Mouse (Mus musculus) embryonic facial prominence, embryonic 14.5 days (tissue): Measurements from ENCODE around the gene Tpra1. TPM values are rescaled to one million over a fixed set of nuclear protein-coding genes. Genes with fewer than 3 reads are reported as not detected.

Source experiments
- ATAC-seq: fragments of 200-750 bp; cut with Nextera tagmentation; 2 replicates; pipeline ENCODE4 v1.8.0; 2017; ENCODE audit warnings: low read depth, moderate number of reproducible peaks, moderate TSS enrichment
- DNase-seq: peaks from one replicate; pipeline ENCODE4 v3.0.0-alpha.2; 2015; ENCODE audit warnings: low spot score
- H3K27ac ChIP-seq: fragments of 300-500 bp; sonication (generic); replicated peaks from 2 replicates; pipeline ENCODE4 v1.5.1; 2014; ENCODE audit warnings: low read depth, mild to moderate bottlenecking, low read length, moderate library complexity
- H3K27me3 ChIP-seq: fragments of 300-500 bp; sonication (generic); replicated peaks from 2 replicates; pipeline ENCODE4 v1.6.1; 2014; ENCODE audit warnings: low read length; ENCODE audit not compliant: control insufficient read depth, insufficient read depth
- H3K36me3 ChIP-seq: fragments of 300-500 bp; sonication (generic); 2 replicates; pipeline ENCODE4 v1.6.1; 2014; ENCODE audit warnings: low read length, mixed read lengths; ENCODE audit not compliant: control insufficient read depth, insufficient read depth
- H3K4me1 ChIP-seq: fragments of 300-500 bp; sonication (generic); 2 replicates; pipeline ENCODE4 v1.6.1; 2014; ENCODE audit warnings: antibody characterized with exemption, low read length; ENCODE audit not compliant: control insufficient read depth, insufficient read depth
- H3K4me2 ChIP-seq: fragments of 300-500 bp; sonication (generic); 2 replicates; pipeline ENCODE4 v1.6.1; 2014; ENCODE audit warnings: low read depth, mild to moderate bottlenecking, low read length, moderate library complexity, mixed read lengths
- H3K4me3 ChIP-seq: fragments of 300-500 bp; sonication (generic); 2 replicates; pipeline ENCODE4 v1.5.1; 2014; ENCODE audit warnings: low read depth, mild to moderate bottlenecking, low read length
- H3K9ac ChIP-seq: fragments of 300-500 bp; sonication (generic); 2 replicates; pipeline ENCODE4 v1.6.1; 2014; ENCODE audit warnings: low read depth, mild to moderate bottlenecking, low read length, moderate library complexity, mixed read lengths
- H3K9me3 ChIP-seq: fragments of 300-500 bp; sonication (generic); 2 replicates; pipeline ENCODE4 v1.6.1; 2016; ENCODE audit warnings: low read length; ENCODE audit not compliant: control insufficient read depth
- WGBS: fragments of 180-500 bp; shearing (Covaris S2); extraction: QIAGEN DNeasy Blood & Tissue Kit; methylation state at CpG from one replicate; pipeline ENCODE4 v1.1.7; 2014; 5-methylcytosine and 5-hydroxymethylcytosine counted together
- polyA plus RNA-seq: library from polyadenylated mRNA; unstranded; fragments of >200 nt; fragmentation: Nextera tagmentation; extraction: Ambion mirVana; gene quantifications from 2 replicates; pipeline ENCODE4 v1.2.1, GENCODE M21; 2014

Gene Tpra1
- polyA plus RNA-seq, 1 experiment from 2014 or later, result 44.9 TPM

GRCm38 (mm10) chr6:88869459-88869858 is 32.6 kb upstream of the Tpra1 start:
- no peak for DNase-seq
- ATAC-seq, result no peak
- no peaks in the 10 kb centered on the region for H3K27me3 ChIP-seq
- no peaks in the 10 kb centered on the region for H3K9me3 ChIP-seq
- H3K27ac ChIP-seq, result no peak overlapping the region
- H3K36me3 ChIP-seq, result peaks cover 5% of the 10 kb centered on the region
- WGBS, result 88% methylated on average over 7 of the region's 7 CpGs
- H3K4me1 ChIP-seq, result peaks cover 10% of the 10 kb centered on the region
- no peak overlapping the region for H3K4me3 ChIP-seq
- H3K4me2 ChIP-seq, result no peak overlapping the region
- H3K9ac ChIP-seq, result no peak overlapping the region

GRCm38 (mm10) chr6:88870594-88870993 is 31.5 kb upstream of the Tpra1 start:
- H3K4me1 ChIP-seq, result peaks cover 10% of the 10 kb centered on the region
- no peak overlapping the region for H3K27ac ChIP-seq
- H3K9ac ChIP-seq, result no peak overlapping the region
- H3K36me3 ChIP-seq, result no peaks in the 10 kb centered on the region
- no peak for DNase-seq
- no peaks in the 10 kb centered on the region for H3K9me3 ChIP-seq
- no peak overlapping the region for H3K4me2 ChIP-seq
- 63% methylated on average over 4 of the region's 4 CpGs for WGBS
- H3K4me3 ChIP-seq, result no peak overlapping the region
- no peaks in the 10 kb centered on the region for H3K27me3 ChIP-seq
- no peak for ATAC-seq

DNA sequence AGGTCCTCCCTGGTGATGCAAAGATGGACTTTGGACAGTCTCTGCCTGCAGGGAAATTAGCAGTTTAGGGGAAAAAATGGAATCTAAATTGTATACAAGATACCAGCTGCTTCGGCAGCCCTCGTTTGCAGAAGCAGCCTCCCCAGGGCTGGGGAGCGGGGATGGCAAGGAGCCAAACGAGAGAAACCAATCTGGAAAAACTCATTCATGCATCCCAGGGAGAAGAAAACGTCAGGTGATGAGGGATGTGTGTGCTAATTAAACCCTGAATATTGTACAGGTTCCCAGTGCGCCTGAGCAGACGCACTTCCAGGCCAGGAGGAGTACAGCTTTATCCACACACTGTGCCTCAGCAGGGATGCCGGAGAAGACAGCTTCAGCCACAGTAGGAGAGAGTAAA is 30.5 kb upstream of the Tpra1 start:
- Histone ChIP-seq H3K36me3 (no peaks in the 10 kb centered on the region), H3K9ac (no peak overlapping the region), H3K4me3 (no peak overlapping the region), H3K27ac (no peak overlapping the region; the same call in 1 of the 2 replicates), H3K9me3 (no peaks in the 10 kb centered on the region), H3K4me2 (0 out of 2 replicates have a peak overlapping the region, but pooled peaks have one; percentile 20), H3K27me3 (no peaks in the 10 kb centered on the region), H3K4me1 (peaks cover 10% of the 10 kb centered on the region)
- DNase-seq (peak; percentile 82), ATAC-seq (peak; percentile 16; the same call in 1 of the 2 replicates)
- WGBS, result 40% methylated on average over 8 of the region's 8 CpGs

DNA sequence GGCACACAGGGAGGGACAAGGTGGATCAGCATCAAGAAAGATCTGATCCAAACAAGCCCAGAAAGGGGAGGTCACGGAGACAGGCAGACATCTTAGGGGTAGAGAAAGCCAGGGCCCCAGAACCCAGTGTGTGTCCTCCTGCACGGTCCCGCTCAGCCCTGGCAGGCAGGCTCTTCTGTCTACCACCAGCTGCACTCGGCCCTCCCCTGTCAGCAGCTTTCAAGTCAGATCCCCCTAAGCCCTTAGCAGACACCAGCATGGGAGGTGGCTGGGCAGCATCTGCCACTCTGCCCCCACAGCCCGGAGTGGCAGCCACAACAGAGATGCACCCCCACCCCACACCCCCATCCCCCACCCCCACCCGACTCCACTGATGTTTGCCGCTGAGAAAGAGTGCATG is 29.2 kb upstream of the Tpra1 start:
- Histone ChIP-seq H3K4me3 (no peak overlapping the region), H3K4me1 (peaks cover 10% of the 10 kb centered on the region), H3K27ac (no peak overlapping the region; the same call in 1 of the 2 replicates), H3K9me3 (no peaks in the 10 kb centered on the region), H3K36me3 (no peaks in the 10 kb centered on the region), H3K27me3 (no peaks in the 10 kb centered on the region), H3K4me2 (peak overlapping the region; percentile 97; the same call in 1 of the 2 replicates), H3K9ac (peak overlapping the region; percentile 26; the same call in 1 of the 2 replicates)
- DNase-seq (peak; percentile 31), ATAC-seq (peak; percentile 19; the same call in 1 of the 2 replicates)
- WGBS, result 26% methylated on average over 7 of the region's 7 CpGs

DNA sequence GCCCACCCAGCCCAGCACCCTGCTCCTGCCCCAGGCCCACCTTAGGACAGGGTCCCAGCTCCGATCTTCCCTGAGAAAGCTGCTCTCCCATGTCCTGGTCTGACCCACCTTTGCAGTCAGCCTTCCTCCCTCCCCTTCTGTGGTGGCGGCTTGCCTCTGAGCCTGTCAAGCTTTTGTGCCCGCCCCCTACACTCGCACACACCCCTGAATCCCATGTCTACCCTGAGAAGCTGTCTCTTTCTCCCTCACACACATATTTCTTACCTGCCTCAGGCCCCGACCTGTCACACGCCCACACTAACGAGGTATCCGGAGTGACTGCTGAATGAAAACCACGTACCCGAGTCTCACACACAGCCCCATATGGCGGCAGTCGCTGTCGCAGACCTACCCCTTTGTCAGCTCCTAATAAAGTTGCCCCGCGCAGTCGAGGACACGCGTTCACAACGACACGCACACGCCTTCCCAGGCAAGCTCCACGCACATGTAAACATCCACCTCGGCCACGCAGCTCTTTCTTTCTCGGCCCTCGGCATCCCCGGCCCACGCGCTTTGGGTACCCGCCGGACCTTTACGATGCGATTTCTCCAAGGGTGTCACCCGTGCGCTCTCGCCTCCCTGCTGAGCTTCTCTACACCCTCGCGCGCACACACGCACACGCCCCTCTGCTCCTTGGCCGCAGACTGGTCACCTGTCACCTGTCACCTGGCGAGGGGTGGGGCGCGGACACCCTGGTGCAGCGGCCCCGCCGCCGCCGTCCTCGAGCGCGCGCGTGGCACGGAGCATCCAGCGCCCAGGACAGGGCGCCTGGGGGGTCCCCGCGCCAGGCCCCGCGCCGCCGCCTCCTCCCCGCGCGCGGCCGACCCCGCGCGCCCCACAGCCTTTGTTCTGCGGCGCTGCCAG is 27.8 kb upstream of the Tpra1 start:
- Histone ChIP-seq H3K4me3 (peak overlapping the region; percentile 84), H3K36me3 (no peaks in the 10 kb centered on the region), H3K9me3 (no peaks in the 10 kb centered on the region), H3K27me3 (no peaks in the 10 kb centered on the region), H3K4me2 (peak overlapping the region; percentile 97), H3K4me1 (peaks cover 10% of the 10 kb centered on the region), H3K9ac (peak overlapping the region; percentile 87), H3K27ac (peak overlapping the region; percentile 61; the same call in 1 of the 2 replicates)
- 3% methylated on average over 41 of the region's 74 CpGs for WGBS
- ATAC-seq (peak; percentile 56), DNase-seq (peak; percentile 67)

DNA sequence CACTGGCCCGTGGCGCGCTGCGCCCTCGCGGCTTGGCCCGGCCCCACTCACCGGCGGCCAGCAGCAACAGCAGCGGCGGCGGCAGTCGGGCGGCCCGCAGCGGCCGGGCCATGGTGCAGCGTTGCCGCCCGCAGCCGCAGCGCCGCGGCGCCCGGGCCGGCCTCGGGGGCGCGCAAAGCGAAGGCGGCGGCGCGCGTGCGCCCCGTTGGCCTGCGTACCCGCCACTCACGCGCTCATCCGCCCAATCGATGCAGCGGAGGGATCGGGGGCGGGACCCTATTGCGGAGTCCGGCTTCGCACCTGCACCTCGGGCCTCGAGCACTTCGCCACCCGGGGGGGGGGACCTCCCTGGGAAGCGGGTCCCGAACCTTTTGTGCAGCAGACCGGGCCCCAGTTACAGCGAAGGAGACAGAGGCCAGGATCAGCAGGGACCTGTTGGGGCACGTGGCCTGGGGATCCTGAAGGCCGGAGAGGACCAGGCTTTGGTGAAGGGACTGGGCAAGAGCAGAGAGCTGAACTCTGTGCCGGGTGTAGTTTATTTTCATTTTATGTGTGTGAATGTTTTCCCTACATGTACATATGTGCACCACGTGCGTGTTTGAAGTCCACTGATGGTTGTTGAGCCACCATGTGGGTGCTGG is 27.1 kb upstream of the Tpra1 start, which contains the start of gene Podxl2:
Podxl2 (minus strand) TSS at position 177 of the 641 bp plus-strand sequence.
- Histone ChIP-seq H3K4me2 (peak within 1 kb of the TSS; percentile 97), H3K27ac (peak within 1 kb of the TSS; percentile 61; the same call in 1 of the 2 replicates), H3K9ac (peak within 1 kb of the TSS; percentile 87), H3K9me3 (no peaks in the 10 kb centered on the region), H3K4me1 (peaks cover 10% of the 10 kb centered on the region), H3K27me3 (no peaks in the 10 kb centered on the region), H3K4me3 (peak within 1 kb of the TSS; percentile 84), H3K36me3 (no peaks in the 10 kb centered on the region)
- ATAC-seq, result peak; percentile 78
- peak; percentile 90 for DNase-seq
- 17% methylated on average over 15 of the region's 63 CpGs for WGBS

DNA sequence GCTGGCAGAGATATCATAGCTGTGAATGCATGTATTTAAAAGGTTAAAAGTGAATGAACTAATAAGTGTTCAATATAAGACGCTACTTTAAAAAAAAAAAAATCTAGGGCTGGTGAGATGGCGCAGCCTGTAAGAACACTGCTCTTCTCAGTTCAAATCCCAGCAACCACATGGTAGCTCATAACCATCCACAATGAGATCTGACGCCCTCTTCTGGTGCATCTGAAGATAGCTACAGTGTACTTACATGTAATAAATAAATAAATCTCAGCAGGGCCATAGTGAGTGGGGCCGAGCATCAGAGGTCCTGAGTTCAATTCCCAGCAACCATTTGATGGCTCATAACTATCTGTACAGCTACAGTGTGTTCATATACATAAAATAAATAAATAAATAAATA is 22.6 kb upstream of the Tpra1 start:
- Histone ChIP-seq H3K4me3 (no peak overlapping the region), H3K27me3 (no peaks in the 10 kb centered on the region), H3K27ac (no peak overlapping the region), H3K9ac (no peak overlapping the region), H3K4me1 (no peaks in the 10 kb centered on the region), H3K9me3 (no peaks in the 10 kb centered on the region), H3K36me3 (peaks cover 29% of the 10 kb centered on the region), H3K4me2 (no peak overlapping the region)
- DNase-seq (no peak), ATAC-seq (no peak)
- 65% methylated on average over 4 of the region's 4 CpGs for WGBS

DNA sequence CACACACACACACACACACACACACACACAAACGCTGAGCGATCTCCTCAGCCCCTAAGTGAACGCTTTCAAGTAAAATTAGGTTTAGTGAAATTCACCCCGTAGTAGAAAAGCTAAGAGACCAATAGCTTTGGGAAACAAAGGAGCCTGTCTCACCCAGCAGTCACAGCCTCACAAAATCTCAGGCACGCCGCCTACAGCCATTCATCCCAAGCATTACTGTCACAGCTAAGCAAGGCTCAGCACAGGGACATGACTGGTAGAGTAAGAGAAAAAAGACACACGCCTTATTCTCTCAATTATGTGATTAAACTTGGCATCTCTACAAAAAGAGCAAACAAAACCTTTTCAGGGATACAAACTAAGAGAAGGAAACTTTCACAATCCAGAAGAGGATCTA is 20.7 kb upstream of the Tpra1 start:
- Histone ChIP-seq H3K4me2 (no peak overlapping the region), H3K9ac (no peak overlapping the region), H3K36me3 (peaks cover 45% of the 10 kb centered on the region), H3K9me3 (no peaks in the 10 kb centered on the region), H3K27me3 (no peaks in the 10 kb centered on the region), H3K4me3 (no peak overlapping the region), H3K27ac (no peak overlapping the region), H3K4me1 (no peaks in the 10 kb centered on the region)
- ATAC-seq (no peak), DNase-seq (no peak)
- 77% methylated on average over 7 of the region's 7 CpGs for WGBS
